Mouse (Mus musculus) c-Kit-negative CD71-positive TER-119-positive erythroid progenitor cells, embryonic 14.5 days (primary cell): ENCODE data around the gene BC049762.

Experiments used
- DNase-seq: peaks from one replicate; pipeline ENCODE4 v3.0.0-alpha.2; 2013; ENCODE audit warnings: low read depth, low spot score

BC049762 gene

DNA sequence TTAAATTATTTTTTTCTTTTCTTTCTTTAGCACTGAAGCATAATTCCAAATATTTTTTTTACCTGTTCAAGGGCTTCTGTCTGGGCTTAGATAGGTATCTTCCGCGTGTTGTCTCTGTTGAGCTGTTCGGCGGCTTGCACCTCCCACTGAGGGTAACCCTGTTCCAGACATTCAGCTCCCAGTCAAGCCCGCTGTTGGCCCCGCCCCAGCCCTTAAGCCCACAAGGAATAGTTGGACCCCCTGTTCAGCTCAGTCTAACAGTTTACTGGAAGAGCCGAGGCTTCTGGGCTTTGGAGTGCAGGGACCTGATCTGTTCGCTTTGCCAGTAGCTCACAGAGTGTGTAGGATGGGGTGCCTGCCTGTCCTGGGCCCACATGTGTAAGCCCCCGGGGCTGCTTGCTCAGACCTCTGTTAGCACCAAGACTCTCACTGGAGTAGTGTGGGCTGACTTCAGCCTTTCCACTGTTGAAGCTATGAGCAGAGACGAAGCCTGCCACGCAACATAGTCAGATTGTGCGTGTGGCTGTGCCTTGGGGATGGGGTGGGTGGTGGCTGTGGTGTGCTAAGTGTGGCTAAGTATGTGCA is 43.4 kb downstream of the BC049762 start:
- no peak for DNase-seq

DNA sequence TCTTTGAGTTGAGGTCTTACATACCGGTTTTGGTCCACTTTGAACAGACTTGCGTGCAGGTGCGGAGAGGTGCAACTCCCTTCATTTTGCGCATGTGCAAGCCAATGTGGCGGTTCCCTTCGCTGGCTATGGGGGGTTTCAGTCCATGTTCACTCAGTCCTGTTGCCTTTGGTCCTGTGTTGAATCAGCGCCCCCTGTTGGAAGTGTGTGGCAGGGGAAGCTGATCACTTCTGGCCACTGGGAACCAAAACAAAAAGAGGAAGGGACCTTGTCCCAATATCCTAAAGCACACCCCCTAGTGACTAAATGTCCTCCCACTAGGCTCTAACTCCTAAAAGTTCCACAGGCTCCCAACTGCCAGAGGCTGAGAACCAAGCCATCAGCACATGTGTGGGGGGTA is 48.8 kb downstream of the BC049762 start:
- DNase-seq = no peak

DNA sequence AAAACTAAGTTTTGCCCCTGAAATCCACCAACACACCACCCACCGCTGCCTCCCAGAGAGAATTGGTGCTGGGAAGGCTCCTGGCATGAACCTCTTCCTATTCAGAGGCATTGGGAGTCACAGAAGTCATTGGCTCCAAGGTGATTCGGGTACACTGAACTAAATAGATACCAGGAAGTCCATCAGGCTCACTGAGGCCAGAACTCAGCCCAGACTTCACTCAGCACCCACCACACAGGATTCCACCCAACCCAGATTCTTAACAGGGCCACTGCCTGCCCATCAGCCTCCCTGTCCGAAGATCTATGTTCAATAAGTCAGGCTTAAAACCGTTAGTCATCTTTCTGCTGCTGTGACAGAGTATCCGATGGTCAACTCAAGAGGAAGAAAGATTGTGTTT is 51.4 kb downstream of the BC049762 start:
- DNase-seq = no peak

DNA sequence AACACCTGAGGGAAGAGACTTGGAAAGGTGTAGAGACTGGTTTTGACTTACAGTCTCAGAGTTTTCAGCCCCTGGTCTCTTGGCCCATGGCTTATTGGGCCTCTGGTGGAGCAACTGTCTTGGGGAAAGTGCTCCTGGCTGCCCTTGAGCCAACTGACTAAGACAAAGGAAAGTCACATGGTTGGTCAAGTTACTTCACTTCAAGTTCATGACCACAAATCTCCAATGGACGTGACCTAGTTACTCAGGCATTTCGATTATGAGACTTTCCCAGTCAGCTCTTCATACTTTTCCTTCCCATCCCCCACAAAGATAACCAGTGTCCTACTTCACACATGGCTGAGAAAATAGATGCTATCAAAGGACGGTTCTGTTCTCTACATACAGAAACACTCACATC is 55.1 kb downstream of the BC049762 start:
- DNase-seq = no peak
